Mouse (Mus musculus): ENCODE measurements around the gene Cab39. TPM values are rescaled to one million over a fixed set of nuclear protein-coding genes. Genes with fewer than 3 reads are reported as not detected.

Gene Cab39
- polyA plus RNA-seq, 1 experiment from 2014 or later = 13.9 TPM

DNA sequence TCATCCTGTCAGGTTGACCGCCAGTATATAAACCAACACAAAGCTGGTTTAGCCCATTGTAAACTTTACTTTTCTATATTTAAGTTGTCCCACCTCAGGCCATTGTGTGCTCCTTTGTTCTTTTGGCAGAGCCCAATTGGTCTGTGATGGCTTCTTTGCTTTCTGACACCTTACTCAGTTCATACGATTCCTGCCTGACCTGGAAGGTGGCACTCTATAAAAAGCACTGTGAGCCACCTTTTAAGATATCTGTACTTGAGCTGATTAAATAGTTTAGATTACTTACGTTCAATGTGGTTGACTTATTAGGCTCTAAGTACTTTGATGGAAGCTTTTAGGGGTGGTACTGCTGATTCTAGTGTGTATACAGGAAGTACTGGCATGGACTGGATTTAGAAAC is 46.1 kb downstream of the Cab39 start:
- no peak for ATAC-seq
- Histone ChIP-seq H3K4me1 (ENCODE audit: insufficient read depth) (peaks cover 27% of the 10 kb centered on the region), H3K9ac (replicated peaks) (no peak overlapping the region), H3K4me2 (ENCODE audit: low read depth, low read length) (no peak overlapping the region), H3K4me3 (ENCODE audit: low read depth, low read length) (no peak overlapping the region), H3K27ac (ENCODE audit: low read depth) (no peak overlapping the region), H3K36me3 (replicated peaks; ENCODE audit: insufficient read depth, low read length) (peaks cover 36% of the 10 kb centered on the region), H3K27me3 (ENCODE audit: insufficient read depth, low read length) (no peaks in the 10 kb centered on the region), H3K9me3 (ENCODE audit: low read length) (no peaks in the 10 kb centered on the region)
- WGBS (ENCODE audit: insufficient replicate concordance) = 70% methylated on average over 3 of the region's 3 CpGs
- TF ChIP-seq EP300 (IDR thresholded peaks at IDR 0.05; ENCODE audit: low read depth) (no peak), CTCF (IDR thresholded peaks at IDR 0.05; ENCODE audit: low read depth) (no peak)
- DNase-seq = no peak

DNA sequence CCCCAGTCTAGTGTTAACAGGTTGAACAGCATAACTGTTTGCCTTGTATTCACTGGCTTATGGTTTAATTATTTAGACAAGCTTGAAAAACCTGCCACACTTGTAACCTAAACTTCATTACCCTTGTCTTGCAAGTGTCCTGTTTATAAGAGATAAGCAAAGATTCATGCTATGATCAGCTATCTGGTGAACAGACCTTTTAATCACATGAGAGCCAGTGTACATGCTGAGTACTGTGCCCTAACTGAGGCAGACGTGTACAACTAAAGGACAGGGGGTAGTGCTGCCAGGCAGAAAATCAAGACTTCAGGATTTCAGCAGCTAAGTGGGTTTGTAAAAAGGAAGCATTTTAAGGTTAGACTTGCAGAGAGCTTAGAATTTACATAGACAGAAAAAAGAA is 46.5 kb downstream of the Cab39 start:
- H3K9ac ChIP-seq (replicated peaks) = no peak overlapping the region
- H3K4me1 ChIP-seq (ENCODE audit: insufficient read depth) = peaks cover 27% of the 10 kb centered on the region
- no peaks in the 10 kb centered on the region for H3K9me3 ChIP-seq (ENCODE audit: low read length)
- 59% methylated on average over 1 of the region's 1 CpGs for WGBS (ENCODE audit: insufficient replicate concordance)
- peaks cover 37% of the 10 kb centered on the region for H3K36me3 ChIP-seq (replicated peaks; ENCODE audit: insufficient read depth, low read length)
- H3K27ac ChIP-seq (ENCODE audit: low read depth) = peak overlapping the region; percentile 12; the same call in 1 of the 2 replicates
- ATAC-seq (no peak), DNase-seq (no peak)
- no peak overlapping the region for H3K4me2 ChIP-seq (ENCODE audit: low read depth, low read length)
- no peak overlapping the region for H3K4me3 ChIP-seq (ENCODE audit: low read depth, low read length)
- H3K27me3 ChIP-seq (ENCODE audit: insufficient read depth, low read length) = no peaks in the 10 kb centered on the region
- TF ChIP-seq CTCF (IDR thresholded peaks at IDR 0.05; ENCODE audit: low read depth) (no peak), EP300 (IDR thresholded peaks at IDR 0.05; ENCODE audit: low read depth) (no peak)

DNA sequence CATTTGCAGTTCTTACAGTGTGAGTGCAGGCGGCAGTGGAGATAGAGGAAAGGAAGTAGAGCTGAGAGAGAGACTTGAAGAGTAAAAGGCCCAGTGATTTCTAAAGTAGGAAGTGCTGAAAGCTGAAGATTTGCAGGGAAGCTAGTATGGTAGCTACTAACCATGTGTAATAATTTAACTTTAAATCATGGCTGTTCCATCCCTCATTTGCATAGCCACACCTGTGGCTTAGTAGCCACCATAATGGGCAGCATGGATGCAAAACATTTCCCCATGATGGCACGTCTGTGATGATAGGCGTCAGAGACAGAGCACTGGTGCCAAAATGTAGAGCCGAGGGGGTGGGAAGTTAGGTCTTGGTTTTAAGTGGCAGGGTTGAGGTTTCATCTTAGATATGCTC is 47.2 kb downstream of the Cab39 start:
- no peak overlapping the region for H3K9ac ChIP-seq (replicated peaks)
- DNase-seq (no peak), ATAC-seq (no peak)
- H3K27ac ChIP-seq (ENCODE audit: low read depth) = peak overlapping the region; percentile 12; the same call in 1 of the 2 replicates
- H3K4me1 ChIP-seq (ENCODE audit: insufficient read depth) = peaks cover 27% of the 10 kb centered on the region
- H3K4me3 ChIP-seq (ENCODE audit: low read depth, low read length) = no peak overlapping the region
- no peak overlapping the region for H3K4me2 ChIP-seq (ENCODE audit: low read depth, low read length)
- TF ChIP-seq EP300 (IDR thresholded peaks at IDR 0.05; ENCODE audit: low read depth) = no peak
- TF ChIP-seq CTCF (IDR thresholded peaks at IDR 0.05; ENCODE audit: low read depth) = no peak
- peaks cover 40% of the 10 kb centered on the region for H3K36me3 ChIP-seq (replicated peaks; ENCODE audit: insufficient read depth, low read length)
- H3K27me3 ChIP-seq (ENCODE audit: insufficient read depth, low read length) = no peaks in the 10 kb centered on the region
- no peaks in the 10 kb centered on the region for H3K9me3 ChIP-seq (ENCODE audit: low read length)
- 72% methylated on average over 4 of the region's 4 CpGs for WGBS (ENCODE audit: insufficient replicate concordance)

DNA sequence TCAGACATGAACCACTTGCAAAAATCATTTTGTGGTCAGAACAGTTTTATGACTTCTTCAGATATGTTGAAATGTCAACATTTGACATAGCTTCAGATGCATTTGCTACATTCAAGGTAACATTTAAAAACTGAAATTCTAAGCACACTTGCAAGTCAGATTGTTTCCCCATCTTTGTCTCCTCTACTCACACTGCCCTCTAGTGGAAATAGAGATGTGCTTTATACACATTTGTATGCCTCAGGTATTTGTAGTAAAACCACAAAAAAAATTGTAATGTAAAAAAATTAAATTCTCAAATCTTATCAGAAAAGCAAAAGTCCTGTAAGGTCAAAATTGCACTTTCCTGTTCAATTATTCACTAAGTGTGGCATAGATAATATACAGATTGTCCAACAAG is 49.0 kb downstream of the Cab39 start:
- TF ChIP-seq CTCF (IDR thresholded peaks at IDR 0.05; ENCODE audit: low read depth) = peak; percentile 64
- TF ChIP-seq EP300 (IDR thresholded peaks at IDR 0.05; ENCODE audit: low read depth) = no peak
- no peaks in the 10 kb centered on the region for H3K9me3 ChIP-seq (ENCODE audit: low read length)
- no peak overlapping the region for H3K4me2 ChIP-seq (ENCODE audit: low read depth, low read length)
- peaks cover 48% of the 10 kb centered on the region for H3K36me3 ChIP-seq (replicated peaks; ENCODE audit: insufficient read depth, low read length)
- H3K27ac ChIP-seq (ENCODE audit: low read depth) = no peak overlapping the region
- ATAC-seq (no peak), DNase-seq (no peak)
- no peak overlapping the region for H3K9ac ChIP-seq (replicated peaks)
- H3K4me3 ChIP-seq (ENCODE audit: low read depth, low read length) = no peak overlapping the region
- H3K27me3 ChIP-seq (ENCODE audit: insufficient read depth, low read length) = no peaks in the 10 kb centered on the region
- peaks cover 27% of the 10 kb centered on the region for H3K4me1 ChIP-seq (ENCODE audit: insufficient read depth)

GRCm38 (mm10) chr1:85843291-85843863 is 50.1 kb downstream of the Cab39 start:
- Histone ChIP-seq H3K27me3 (ENCODE audit: insufficient read depth, low read length) (no peaks in the 10 kb centered on the region), H3K4me2 (ENCODE audit: low read depth, low read length) (no peak overlapping the region), H3K9me3 (ENCODE audit: low read length) (no peaks in the 10 kb centered on the region), H3K4me3 (ENCODE audit: low read depth, low read length) (no peak overlapping the region), H3K27ac (ENCODE audit: low read depth) (no peak overlapping the region), H3K9ac (replicated peaks) (no peak overlapping the region), H3K4me1 (ENCODE audit: insufficient read depth) (peaks cover 21% of the 10 kb centered on the region), H3K36me3 (replicated peaks; ENCODE audit: insufficient read depth, low read length) (peaks cover 55% of the 10 kb centered on the region)
- DNase-seq (no peak), ATAC-seq (no peak)
- no peak for TF ChIP-seq CTCF (IDR thresholded peaks at IDR 0.05; ENCODE audit: low read depth)
- no peak for TF ChIP-seq EP300 (IDR thresholded peaks at IDR 0.05; ENCODE audit: low read depth)
- 90% methylated on average over 4 of the region's 4 CpGs for WGBS (ENCODE audit: insufficient replicate concordance)

- peaks cover 62% of the 10 kb centered on the region for H3K36me3 ChIP-seq (replicated peaks; ENCODE audit: insufficient read depth, low read length)
- WGBS (ENCODE audit: insufficient replicate concordance) = 85% methylated on average over 6 of the region's 6 CpGs
Measured at GRCm38 (mm10) chr1:85844981-85845380, 51.7 kb downstream of the Cab39 start.

More at GRCm38 (mm10) chr1:85844981-85845380, 51.7 kb downstream of the Cab39 start:
- Histone ChIP-seq H3K4me2 (ENCODE audit: low read depth, low read length) (no peak overlapping the region), H3K9ac (replicated peaks) (no peak overlapping the region), H3K4me1 (ENCODE audit: insufficient read depth) (peaks cover 13% of the 10 kb centered on the region; the same call in 1 of the 2 replicates), H3K9me3 (ENCODE audit: low read length) (no peaks in the 10 kb centered on the region), H3K4me3 (ENCODE audit: low read depth, low read length) (no peak overlapping the region), H3K27me3 (ENCODE audit: insufficient read depth, low read length) (no peaks in the 10 kb centered on the region), H3K27ac (ENCODE audit: low read depth) (no peak overlapping the region)
- ATAC-seq (no peak), DNase-seq (no peak)
- no peak for TF ChIP-seq EP300 (IDR thresholded peaks at IDR 0.05; ENCODE audit: low read depth)
- TF ChIP-seq CTCF (IDR thresholded peaks at IDR 0.05; ENCODE audit: low read depth) = no peak

All from liver, postnatal 0 days (tissue).